Mouse (Mus musculus) hindbrain, embryonic 12.5 days (tissue): ENCODE measurements at regions not wholly inside any gene's neighbourhood (a gene's known extent, or its start where the extent isn't known, plus 50 kb on each side); places are given as distances from the start of the nearest gene placed in this dataset.

ENCODE experiments used
- ATAC-seq: fragments of 200-750 bp; cut with Nextera tagmentation; 2 replicates; pipeline ENCODE4 v1.8.0; 2017; ENCODE audit warnings: moderate TSS enrichment; ENCODE audit not compliant: low FRiP score
- H3K27ac ChIP-seq: fragments of 300-500 bp; sonication (generic); 2 replicates; pipeline ENCODE4 v1.5.1; 2016; ENCODE audit warnings: mild to moderate bottlenecking
- H3K27me3 ChIP-seq: fragments of 300-500 bp; sonication (generic); 2 replicates; pipeline ENCODE4 v1.6.1; 2016; ENCODE audit warnings: mild to moderate bottlenecking
- H3K36me3 ChIP-seq: fragments of 300-500 bp; sonication (generic); 2 replicates; pipeline ENCODE4 v1.6.1; 2016; ENCODE audit warnings: mild to moderate bottlenecking
- H3K4me1 ChIP-seq: fragments of 300-500 bp; sonication (generic); 2 replicates; pipeline ENCODE4 v1.6.1; 2016
- H3K4me2 ChIP-seq: fragments of 300-500 bp; sonication (generic); replicated peaks from 2 replicates; pipeline ENCODE4 v1.6.1; 2016; ENCODE audit warnings: mild to moderate bottlenecking
- H3K4me3 ChIP-seq: fragments of 300-500 bp; sonication (generic); 2 replicates; pipeline ENCODE4 v1.5.1; 2016; ENCODE audit warnings: mild to moderate bottlenecking
- H3K9ac ChIP-seq: fragments of 300-500 bp; sonication (generic); 2 replicates; pipeline ENCODE4 v1.6.1; 2016; ENCODE audit warnings: mild to moderate bottlenecking, moderate library complexity
- H3K9me3 ChIP-seq: fragments of 300-500 bp; sonication (generic); replicated peaks from 2 replicates; pipeline ENCODE4 v1.6.1; 2016; ENCODE audit warnings: mild to moderate bottlenecking
- WGBS: fragments of 180-500 bp; shearing (Covaris S2); methylation state at CpG from one replicate; pipeline ENCODE4 v1.1.7; 2016; 5-methylcytosine and 5-hydroxymethylcytosine counted together

DNA sequence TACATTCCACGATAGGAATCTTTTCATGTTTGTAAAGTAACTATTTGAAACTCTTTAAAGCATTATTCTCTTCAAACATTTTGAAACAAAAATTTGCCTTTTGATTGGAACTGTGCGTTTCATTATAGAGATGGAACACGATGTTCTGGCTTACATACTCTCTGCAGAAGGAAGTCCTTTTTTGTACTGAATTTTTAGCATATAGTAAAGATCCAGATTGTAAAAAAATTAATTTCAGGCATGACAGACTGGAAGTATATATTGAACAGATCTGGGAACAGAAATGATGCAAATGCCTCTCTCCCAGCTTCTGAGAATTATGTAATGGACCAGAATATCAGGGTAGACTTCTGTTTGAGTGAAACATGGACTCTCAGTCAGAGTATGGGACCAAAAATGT is 566.0 kb upstream of the Mef2c start:
- Histone ChIP-seq H3K4me1 (no peaks in the 10 kb centered on the region), H3K4me3 (no peak overlapping the region), H3K36me3 (no peaks in the 10 kb centered on the region), H3K9ac (no peak overlapping the region), H3K27ac (no peak overlapping the region), H3K4me2 (no peak overlapping the region), H3K27me3 (no peaks in the 10 kb centered on the region), H3K9me3 (no peaks in the 10 kb centered on the region)
- WGBS, result 89% methylated on average over 3 of the region's 3 CpGs
- no peak for ATAC-seq

DNA sequence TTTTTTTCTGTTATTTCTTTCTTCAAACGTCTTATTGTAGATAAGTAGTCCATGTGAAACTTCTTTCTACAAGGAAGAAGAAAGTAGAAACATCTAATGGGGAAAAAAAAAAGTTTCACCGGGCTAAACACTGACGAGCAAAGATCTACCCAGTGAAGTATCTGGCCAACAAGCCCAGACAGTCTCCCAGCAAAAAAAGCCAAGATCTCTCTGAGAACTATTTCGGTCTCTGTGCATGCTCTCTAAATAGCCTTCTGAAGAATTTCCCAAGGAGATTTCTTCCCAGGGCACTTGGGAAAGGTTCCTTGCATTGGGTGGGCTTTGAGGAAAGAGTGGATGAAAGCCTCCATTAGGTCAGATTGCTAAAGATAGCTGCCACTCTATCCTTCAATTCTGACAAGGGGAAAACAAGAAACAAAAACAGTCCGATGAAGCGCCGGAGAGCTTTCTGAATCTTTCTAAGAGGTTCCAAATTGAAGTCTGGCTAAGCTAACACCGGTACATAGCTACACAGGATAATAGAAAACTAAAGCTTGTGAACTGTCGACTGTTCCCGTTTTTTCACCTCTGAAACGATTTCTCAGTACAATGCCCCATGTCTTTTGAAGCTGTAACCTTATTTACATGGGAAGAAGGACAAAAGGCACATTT is 561.0 kb upstream of the Mef2c start:
- Histone ChIP-seq H3K9ac (no peak overlapping the region), H3K27me3 (no peaks in the 10 kb centered on the region), H3K9me3 (no peaks in the 10 kb centered on the region), H3K27ac (no peak overlapping the region), H3K4me2 (0 out of 2 replicates have a peak overlapping the region, but pooled peaks have one; percentile 19), H3K4me3 (no peak overlapping the region), H3K4me1 (no peaks in the 10 kb centered on the region), H3K36me3 (no peaks in the 10 kb centered on the region)
- ATAC-seq, result no peak
- 53% methylated on average over 11 of the region's 11 CpGs for WGBS

DNA sequence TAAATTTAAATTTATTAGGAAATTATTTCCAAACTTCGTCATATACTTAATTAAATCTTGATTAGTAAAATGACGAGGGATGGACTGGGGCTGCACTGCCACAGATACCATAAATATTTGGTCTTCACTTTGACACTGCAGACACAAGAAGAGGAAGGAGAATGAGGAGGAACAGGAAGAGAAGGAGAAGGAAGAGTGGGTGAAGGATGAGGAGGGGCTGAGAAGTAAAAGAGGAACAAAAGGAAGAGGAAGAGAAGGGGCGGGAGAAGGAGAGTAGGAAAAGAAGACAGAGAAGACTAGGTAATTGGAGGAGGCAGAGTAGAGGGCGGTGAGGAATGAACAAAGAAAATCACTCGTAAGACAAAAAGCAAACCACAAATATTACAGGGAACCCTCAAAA is 556.9 kb upstream of the Mef2c start:
- H3K27ac ChIP-seq, result no peak overlapping the region
- ATAC-seq, result no peak
- H3K9me3 ChIP-seq, result no peaks in the 10 kb centered on the region
- no peaks in the 10 kb centered on the region for H3K4me1 ChIP-seq
- no peaks in the 10 kb centered on the region for H3K27me3 ChIP-seq
- H3K9ac ChIP-seq, result no peak overlapping the region
- H3K4me3 ChIP-seq, result no peak overlapping the region
- no peak overlapping the region for H3K4me2 ChIP-seq
- no peaks in the 10 kb centered on the region for H3K36me3 ChIP-seq
- 92% methylated on average over 5 of the region's 5 CpGs for WGBS

DNA sequence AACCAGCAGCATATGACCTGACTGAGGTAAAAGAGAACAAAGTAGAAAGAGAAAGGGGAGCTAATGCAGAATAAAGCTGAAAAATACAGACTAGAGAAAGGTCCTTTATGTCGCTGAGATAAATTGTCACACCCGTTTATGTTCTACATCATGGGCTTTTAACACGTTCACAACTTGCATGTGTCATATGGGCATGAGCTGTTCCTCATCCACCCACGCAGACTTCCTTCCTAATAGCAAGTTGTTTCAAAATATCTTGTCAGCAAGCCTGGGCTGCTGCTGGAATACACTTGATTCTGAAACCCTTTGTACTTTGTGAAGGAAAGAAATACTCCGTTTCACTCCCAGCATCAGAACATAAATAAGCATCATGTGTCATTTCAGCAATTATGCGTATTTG is 554.3 kb upstream of the Mef2c start:
- Histone ChIP-seq H3K27ac (no peak overlapping the region), H3K4me1 (no peaks in the 10 kb centered on the region), H3K9ac (no peak overlapping the region), H3K9me3 (no peaks in the 10 kb centered on the region), H3K27me3 (no peaks in the 10 kb centered on the region), H3K4me2 (no peak overlapping the region), H3K4me3 (no peak overlapping the region), H3K36me3 (no peaks in the 10 kb centered on the region)
- ATAC-seq, result no peak
- 79% methylated on average over 6 of the region's 6 CpGs for WGBS

DNA sequence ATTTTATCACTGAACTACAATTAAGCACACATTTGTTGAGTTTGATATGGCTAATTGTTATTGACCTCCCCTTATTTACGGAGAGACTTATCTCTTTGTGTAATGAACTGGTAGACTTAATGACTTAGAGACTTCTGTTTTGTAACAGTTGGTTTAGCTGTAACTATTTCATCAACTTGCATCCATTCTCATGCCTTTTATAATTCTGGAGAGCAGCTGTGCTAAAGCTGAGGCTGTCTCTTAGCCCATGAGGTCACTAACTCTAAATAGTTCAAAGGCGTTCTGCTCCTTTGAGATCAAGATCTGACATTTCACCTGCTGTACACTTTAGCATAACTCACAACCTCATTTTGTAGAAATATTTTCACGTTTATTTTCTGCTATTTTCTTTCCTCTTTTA is 541.5 kb upstream of the Mef2c start:
- H3K4me1 ChIP-seq, result no peaks in the 10 kb centered on the region
- no peak overlapping the region for H3K9ac ChIP-seq
- no peaks in the 10 kb centered on the region for H3K27me3 ChIP-seq
- H3K27ac ChIP-seq, result no peak overlapping the region
- no peaks in the 10 kb centered on the region for H3K36me3 ChIP-seq
- no peak overlapping the region for H3K4me3 ChIP-seq
- H3K4me2 ChIP-seq, result no peak overlapping the region
- no peaks in the 10 kb centered on the region for H3K9me3 ChIP-seq
- 79% methylated on average over 3 of the region's 3 CpGs for WGBS
- no peak for ATAC-seq

DNA sequence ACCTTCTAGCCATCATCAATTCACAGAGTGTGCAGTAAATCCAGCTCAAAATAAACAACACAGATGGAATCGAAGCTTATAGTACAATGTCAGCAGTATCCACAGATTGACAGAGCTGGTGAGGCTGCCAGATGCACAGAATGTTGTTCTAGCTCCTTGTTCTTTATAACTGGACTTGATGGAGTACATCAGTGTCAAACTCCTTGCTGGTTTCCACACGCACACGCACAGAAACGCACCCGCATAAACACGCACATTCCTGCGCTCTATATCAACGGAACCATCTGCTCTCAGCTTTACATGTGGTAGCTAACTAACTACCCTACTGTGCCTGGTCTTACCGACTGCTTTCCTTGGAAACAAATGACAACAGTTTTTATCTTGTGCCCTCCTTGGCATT is 532.1 kb upstream of the Mef2c start:
- WGBS, result 81% methylated on average over 9 of the region's 9 CpGs

DNA sequence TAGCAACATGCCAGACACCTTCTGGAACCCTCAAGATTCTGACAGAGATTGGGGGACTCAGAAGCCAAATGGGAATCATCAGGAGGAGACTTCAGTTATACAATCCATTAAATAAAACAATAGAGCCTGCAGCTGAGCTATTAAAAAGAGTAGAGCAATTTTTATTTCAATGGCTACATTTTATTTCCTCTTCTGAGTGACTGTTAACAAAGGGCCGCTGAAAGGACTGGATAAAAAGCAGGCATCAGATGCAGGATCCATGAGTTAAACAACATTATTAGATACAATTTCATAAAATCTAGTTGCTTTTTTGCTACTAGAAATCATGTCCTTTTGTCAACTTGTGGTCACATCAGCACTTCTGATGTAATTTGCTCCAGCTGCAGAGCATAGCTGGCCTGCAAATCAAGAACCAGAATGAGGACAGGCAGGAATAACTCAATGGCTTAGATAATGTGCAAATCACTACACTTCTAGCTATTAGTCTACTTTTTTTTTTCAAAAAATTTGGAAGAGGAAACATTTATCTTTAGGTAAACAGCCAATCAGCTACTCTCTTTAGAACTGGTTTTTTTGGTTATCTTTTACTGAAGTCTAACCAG is 529.5 kb upstream of the Mef2c start:
- no peak overlapping the region for H3K4me3 ChIP-seq
- no peaks in the 10 kb centered on the region for H3K27me3 ChIP-seq
- H3K4me1 ChIP-seq, result no peaks in the 10 kb centered on the region
- no peak for ATAC-seq
- 85% methylated on average over 1 of the region's 1 CpGs for WGBS
- H3K4me2 ChIP-seq, result no peak overlapping the region
- no peak overlapping the region for H3K27ac ChIP-seq
- H3K9ac ChIP-seq, result no peak overlapping the region
- H3K9me3 ChIP-seq, result no peaks in the 10 kb centered on the region
- no peaks in the 10 kb centered on the region for H3K36me3 ChIP-seq

More for the DNA sequence above, 532.1 kb upstream of the Mef2c start:
- Histone ChIP-seq H3K4me3 (no peak overlapping the region), H3K4me2 (no peak overlapping the region), H3K27ac (no peak overlapping the region), H3K36me3 (no peaks in the 10 kb centered on the region), H3K9me3 (no peaks in the 10 kb centered on the region), H3K4me1 (no peaks in the 10 kb centered on the region), H3K27me3 (no peaks in the 10 kb centered on the region), H3K9ac (no peak overlapping the region)
- no peak for ATAC-seq

DNA sequence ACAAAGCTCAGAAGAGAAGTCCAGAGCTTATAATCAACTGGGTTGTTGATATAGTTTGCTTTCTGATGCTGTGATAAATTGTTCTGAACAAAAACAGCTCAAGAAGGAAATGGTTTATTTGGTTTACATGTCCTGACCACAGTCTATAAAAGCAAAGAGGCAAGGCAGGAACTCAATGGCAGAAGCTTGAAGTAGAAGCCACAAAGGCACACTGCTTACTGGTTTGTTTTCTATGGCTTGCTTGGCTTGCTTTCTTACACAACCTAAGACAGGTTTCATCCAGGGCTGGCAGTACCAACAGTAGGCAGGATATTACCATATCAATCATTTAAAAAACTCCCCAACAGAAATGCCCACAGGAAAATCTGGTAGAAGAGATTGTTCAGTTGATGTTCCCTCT is 502.7 kb upstream of the Mef2c start:
- H3K9ac ChIP-seq, result no peak overlapping the region
- H3K4me2 ChIP-seq, result no peak overlapping the region
- H3K27ac ChIP-seq, result no peak overlapping the region
- no peaks in the 10 kb centered on the region for H3K27me3 ChIP-seq
- no peaks in the 10 kb centered on the region for H3K9me3 ChIP-seq
- no peak for ATAC-seq
- no peaks in the 10 kb centered on the region for H3K36me3 ChIP-seq
- H3K4me3 ChIP-seq, result no peak overlapping the region
- no peaks in the 10 kb centered on the region for H3K4me1 ChIP-seq

DNA sequence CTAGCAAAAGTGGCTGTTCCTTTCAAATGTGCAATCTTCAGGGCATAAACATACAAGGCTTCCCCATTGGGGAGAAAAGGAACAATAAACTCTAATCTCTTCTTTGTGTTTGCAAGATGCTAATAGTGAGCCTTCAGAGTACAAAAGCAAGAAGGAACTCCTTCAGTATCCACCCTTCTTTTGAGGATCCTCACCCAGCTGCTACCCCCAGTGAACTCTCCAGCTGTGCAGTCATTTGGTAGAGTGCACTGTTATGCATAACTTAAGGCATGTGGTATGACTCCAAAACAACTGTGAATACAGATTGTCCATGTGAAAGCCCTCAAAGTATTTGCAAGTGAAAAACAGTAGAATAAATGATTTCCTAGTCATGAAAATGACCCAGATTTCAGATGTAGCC is 487.1 kb upstream of the Mef2c start:
- no peak overlapping the region for H3K9ac ChIP-seq
- no peak overlapping the region for H3K4me2 ChIP-seq
- ATAC-seq, result no peak
- no peaks in the 10 kb centered on the region for H3K4me1 ChIP-seq
- H3K27me3 ChIP-seq, result no peaks in the 10 kb centered on the region
- no peaks in the 10 kb centered on the region for H3K9me3 ChIP-seq
- H3K36me3 ChIP-seq, result no peaks in the 10 kb centered on the region
- H3K27ac ChIP-seq, result no peak overlapping the region
- H3K4me3 ChIP-seq, result no peak overlapping the region

DNA sequence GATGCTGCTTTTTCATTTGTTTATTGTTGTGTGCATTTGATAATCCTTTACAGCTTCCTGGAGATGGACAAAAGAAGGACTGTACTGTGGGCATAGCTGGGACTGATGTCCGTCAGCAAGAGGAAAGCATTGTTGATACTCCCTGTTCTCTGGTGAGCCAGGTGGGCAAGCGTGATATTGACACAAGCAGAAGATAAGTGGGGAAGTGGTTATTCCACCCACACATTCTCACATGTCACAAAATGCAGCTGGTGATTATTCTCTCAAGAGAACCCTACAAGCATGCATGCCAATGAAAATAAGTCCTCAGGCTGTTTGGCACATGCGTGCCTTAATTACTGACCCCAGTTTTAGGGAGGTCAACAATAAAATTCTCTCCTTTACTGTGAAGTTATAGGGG is 483.0 kb upstream of the Mef2c start:
- Histone ChIP-seq H3K27ac (no peak overlapping the region), H3K4me3 (no peak overlapping the region), H3K9me3 (no peaks in the 10 kb centered on the region), H3K27me3 (no peaks in the 10 kb centered on the region), H3K36me3 (no peaks in the 10 kb centered on the region), H3K4me1 (no peaks in the 10 kb centered on the region), H3K4me2 (no peak overlapping the region), H3K9ac (no peak overlapping the region)
- ATAC-seq, result no peak
- WGBS, result 69% methylated on average over 3 of the region's 3 CpGs

DNA sequence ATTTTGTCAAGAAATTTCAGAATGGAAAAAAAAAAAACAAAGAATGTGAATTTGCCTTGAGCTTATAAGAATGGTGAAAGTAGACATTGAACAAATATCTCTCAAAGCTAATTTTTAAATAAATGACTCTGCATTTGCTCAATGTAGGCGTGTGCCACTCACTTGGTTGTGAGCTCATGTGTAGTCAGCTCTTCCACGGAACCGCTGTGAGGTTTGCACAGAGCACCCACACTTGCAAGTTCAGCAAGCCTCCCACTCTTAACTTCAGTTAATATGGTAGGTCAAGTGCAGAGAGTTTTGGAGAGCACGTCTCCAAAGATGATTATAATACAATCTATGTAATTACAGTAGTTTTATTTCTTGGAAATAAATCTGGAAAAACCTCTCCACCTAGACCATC is 479.9 kb upstream of the Mef2c start:
- WGBS, result 95% methylated on average over 4 of the region's 4 CpGs

DNA sequence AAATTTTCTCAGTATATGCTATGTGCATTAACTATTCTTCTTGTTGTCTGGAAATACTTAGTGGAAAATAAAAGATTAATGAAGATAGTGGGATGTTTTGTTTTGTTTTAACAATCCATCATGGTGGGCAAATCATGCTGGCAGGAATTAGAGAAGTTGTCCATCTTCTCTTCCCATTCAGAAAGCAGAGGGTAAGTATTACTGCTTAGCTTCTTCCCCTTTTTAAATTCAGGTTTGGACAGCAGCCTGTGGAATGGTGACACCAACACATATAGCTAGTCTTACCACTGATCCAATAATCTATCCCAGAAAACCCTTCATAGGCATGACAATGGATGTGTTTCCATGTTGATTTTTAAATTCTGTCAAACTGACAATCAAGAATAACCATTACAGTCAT is 467.9 kb upstream of the Mef2c start:
- Histone ChIP-seq H3K4me1 (no peaks in the 10 kb centered on the region), H3K4me3 (no peak overlapping the region), H3K36me3 (no peaks in the 10 kb centered on the region), H3K9me3 (no peaks in the 10 kb centered on the region), H3K27me3 (no peaks in the 10 kb centered on the region), H3K9ac (no peak overlapping the region), H3K4me2 (no peak overlapping the region), H3K27ac (no peak overlapping the region)
- no peak for ATAC-seq

More for the DNA sequence above, 479.9 kb upstream of the Mef2c start:
- Histone ChIP-seq H3K9me3 (no peaks in the 10 kb centered on the region), H3K4me1 (no peaks in the 10 kb centered on the region), H3K4me2 (no peak overlapping the region), H3K4me3 (no peak overlapping the region), H3K27ac (no peak overlapping the region), H3K36me3 (no peaks in the 10 kb centered on the region), H3K27me3 (no peaks in the 10 kb centered on the region), H3K9ac (no peak overlapping the region)
- ATAC-seq, result no peak

DNA sequence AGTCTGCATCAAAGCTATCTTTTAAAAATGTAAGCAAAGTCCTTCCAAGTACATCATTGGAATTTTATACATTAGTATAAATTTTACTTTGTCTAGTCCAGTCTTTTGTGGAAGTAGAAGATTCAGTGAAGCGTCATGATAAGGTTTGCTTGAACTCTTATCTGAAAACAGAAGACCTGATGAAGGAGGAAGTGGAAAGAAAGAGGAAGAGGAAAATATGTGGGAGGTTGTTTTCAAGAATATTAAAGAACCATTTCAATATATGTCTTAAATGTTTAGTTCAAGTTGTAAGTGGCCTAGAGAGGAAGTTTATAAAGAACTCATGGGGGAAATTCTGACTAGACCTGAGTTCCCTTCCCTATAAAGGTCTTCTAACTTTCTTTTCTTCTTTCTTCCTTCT is 462.3 kb upstream of the Mef2c start:
- no peak for ATAC-seq
- Histone ChIP-seq H3K36me3 (no peaks in the 10 kb centered on the region), H3K4me2 (no peak overlapping the region), H3K9ac (no peak overlapping the region), H3K4me1 (no peaks in the 10 kb centered on the region), H3K27me3 (no peaks in the 10 kb centered on the region), H3K4me3 (no peak overlapping the region), H3K27ac (no peak overlapping the region), H3K9me3 (no peaks in the 10 kb centered on the region)
- 93% methylated on average over 1 of the region's 1 CpGs for WGBS
